Mouse (Mus musculus) lung, postnatal 10 days (tissue): ENCODE data around the gene 4930544D05Rik.
A peak's percentile ranks its signal among the peaks of the same experiment; 100 is the strongest.

Source experiments
- DNase-seq: peaks from one replicate; pipeline ENCODE4 v3.0.0; 2021

The 4930544D05Rik gene

GRCm38 (mm10) chr11:70644564-70645103 is 29.0 kb downstream of the 4930544D05Rik start:
- no peak for DNase-seq

- no peak for DNase-seq
Observed at GRCm38 (mm10) chr11:70645461-70646258, 30.0 kb downstream of the 4930544D05Rik start.

- DNase-seq, result no peak
Observed at GRCm38 (mm10) chr11:70646259-70646555, 30.6 kb downstream of the 4930544D05Rik start.

- peak; percentile 99 for DNase-seq
Observed at GRCm38 (mm10) chr11:70646691-70647650, 31.3 kb downstream of the 4930544D05Rik start, which contains the start of the genes Rnf167 and Slc25a11. Gene Rnf167, plus strand, starts transcription at chr11:70647235. Gene Slc25a11, minus strand, starts transcription at chr11:70647479.

GRCm38 (mm10) chr11:70647716-70648420 is 32.2 kb downstream of the 4930544D05Rik start:
- DNase-seq, result peak; percentile 52

- DNase-seq, result no peak
Observed at GRCm38 (mm10) chr11:70648512-70648911, 32.9 kb downstream of the 4930544D05Rik start.

- DNase-seq, result no peak
Observed at GRCm38 (mm10) chr11:70649185-70649734, 33.6 kb downstream of the 4930544D05Rik start.

- no peak for DNase-seq
Observed at GRCm38 (mm10) chr11:70650322-70651175, 34.9 kb downstream of the 4930544D05Rik start.

GRCm38 (mm10) chr11:70651391-70651790 is 35.7 kb downstream of the 4930544D05Rik start:
- no peak for DNase-seq

- peak; percentile 46 for DNase-seq
Observed at GRCm38 (mm10) chr11:70652029-70652883, 36.6 kb downstream of the 4930544D05Rik start.

GRCm38 (mm10) chr11:70652884-70653344 is 37.3 kb downstream of the 4930544D05Rik start:
- no peak for DNase-seq

GRCm38 (mm10) chr11:70653345-70654197 is 37.9 kb downstream of the 4930544D05Rik start:
- DNase-seq, result peak; percentile 78

GRCm38 (mm10) chr11:70654198-70654922 is 38.7 kb downstream of the 4930544D05Rik start, which contains the start of gene Pfn1:
Gene Pfn1, minus strand, starts transcription at chr11:70654644.
- peak; percentile 80 for DNase-seq

GRCm38 (mm10) chr11:70654923-70655570 is 39.4 kb downstream of the 4930544D05Rik start:
- peak; percentile 91 for DNase-seq

GRCm38 (mm10) chr11:70655571-70656455 is 40.2 kb downstream of the 4930544D05Rik start:
- peak; percentile 76 for DNase-seq

GRCm38 (mm10) chr11:70656456-70656927 is 40.8 kb downstream of the 4930544D05Rik start:
- DNase-seq, result peak; percentile 59

GRCm38 (mm10) chr11:70656964-70657363 is 41.3 kb downstream of the 4930544D05Rik start, which contains the start of gene Eno3:
Gene Eno3, plus strand, starts transcription at chr11:70657202.
- DNase-seq, result no peak
